Mouse (Mus musculus): ENCODE data around the gene Hist2h3c1. TPM values are rescaled to one million over a fixed set of nuclear protein-coding genes. Genes with fewer than 3 reads are reported as not detected.
A peak's percentile ranks its signal among the peaks of the same experiment; 100 is the strongest.

The Hist2h3c1 gene
- polyA plus RNA-seq, 1 experiment, result not detected

- peaks cover under 1% of the 10 kb centered on the region for H3K36me3 ChIP-seq (replicated peaks; ENCODE audit: low read length)
- H3K9me3 ChIP-seq, result no peaks in the 10 kb centered on the region
- H3K27me3 ChIP-seq (replicated peaks), result no peaks in the 10 kb centered on the region
- H3K4me1 ChIP-seq, result peaks cover 43% of the 10 kb centered on the region
- H3K4me3 ChIP-seq (replicated peaks), result peak overlapping the region; percentile 88
- TF ChIP-seq GATA1 (IDR thresholded peaks at IDR 0.05; ENCODE audit: borderline replicate concordance, low read length), result no peak
- TF ChIP-seq FLI1 (IDR thresholded peaks at IDR 0.05; ENCODE audit: low read length), result no peak
Observed at GRCm38 (mm10) chr3:96247356-96248140, 1.1 kb downstream of the Hist2h3c1 start.

- no peaks in the 10 kb centered on the region for H3K9me3 ChIP-seq
- TF ChIP-seq FLI1 (IDR thresholded peaks at IDR 0.05; ENCODE audit: low read length) (no peak), GATA1 (IDR thresholded peaks at IDR 0.05; ENCODE audit: borderline replicate concordance, low read length) (no peak)
- peak overlapping the region; percentile 88 for H3K4me3 ChIP-seq (replicated peaks)
- no peaks in the 10 kb centered on the region for H3K27me3 ChIP-seq (replicated peaks)
- peaks cover 36% of the 10 kb centered on the region for H3K4me1 ChIP-seq
- no peaks in the 10 kb centered on the region for H3K36me3 ChIP-seq (replicated peaks; ENCODE audit: low read length)
Observed at GRCm38 (mm10) chr3:96248141-96249033, 1.9 kb downstream of the Hist2h3c1 start.

- H3K9me3 ChIP-seq, result no peaks in the 10 kb centered on the region
- H3K4me1 ChIP-seq, result peaks cover 30% of the 10 kb centered on the region
- peak overlapping the region; percentile 88 for H3K4me3 ChIP-seq (replicated peaks)
- H3K36me3 ChIP-seq (replicated peaks; ENCODE audit: low read length), result no peaks in the 10 kb centered on the region
- no peaks in the 10 kb centered on the region for H3K27me3 ChIP-seq (replicated peaks)
- TF ChIP-seq FLI1 (IDR thresholded peaks at IDR 0.05; ENCODE audit: low read length) (no peak), GATA1 (IDR thresholded peaks at IDR 0.05; ENCODE audit: borderline replicate concordance, low read length) (no peak)
Observed at GRCm38 (mm10) chr3:96249034-96249345, 2.5 kb downstream of the Hist2h3c1 start.

- no peaks in the 10 kb centered on the region for H3K9me3 ChIP-seq
- H3K36me3 ChIP-seq (replicated peaks; ENCODE audit: low read length), result no peaks in the 10 kb centered on the region
- H3K4me3 ChIP-seq (replicated peaks), result no peak overlapping the region
- H3K27me3 ChIP-seq (replicated peaks), result no peaks in the 10 kb centered on the region
- TF ChIP-seq GATA1 (IDR thresholded peaks at IDR 0.05; ENCODE audit: borderline replicate concordance, low read length) (no peak), FLI1 (IDR thresholded peaks at IDR 0.05; ENCODE audit: low read length) (no peak)
- peaks cover 33% of the 10 kb centered on the region for H3K4me1 ChIP-seq
Observed at GRCm38 (mm10) chr3:96250890-96251289, 4.4 kb downstream of the Hist2h3c1 start.

GRCm38 (mm10) chr3:96251787-96252186 is 5.3 kb downstream of the Hist2h3c1 start:
- no peak for TF ChIP-seq FLI1 (IDR thresholded peaks at IDR 0.05; ENCODE audit: low read length)
- no peak for TF ChIP-seq GATA1 (IDR thresholded peaks at IDR 0.05; ENCODE audit: borderline replicate concordance, low read length)
- H3K4me1 ChIP-seq, result peaks cover 39% of the 10 kb centered on the region
- no peaks in the 10 kb centered on the region for H3K36me3 ChIP-seq (replicated peaks; ENCODE audit: low read length)
- no peaks in the 10 kb centered on the region for H3K9me3 ChIP-seq
- H3K27me3 ChIP-seq (replicated peaks), result no peaks in the 10 kb centered on the region
- H3K4me3 ChIP-seq (replicated peaks), result no peak overlapping the region

- H3K27me3 ChIP-seq (replicated peaks), result no peaks in the 10 kb centered on the region
- H3K4me1 ChIP-seq, result peaks cover 31% of the 10 kb centered on the region
- no peaks in the 10 kb centered on the region for H3K9me3 ChIP-seq
- H3K4me3 ChIP-seq (replicated peaks), result no peak overlapping the region
- TF ChIP-seq GATA1 (IDR thresholded peaks at IDR 0.05; ENCODE audit: borderline replicate concordance, low read length) (no peak), FLI1 (IDR thresholded peaks at IDR 0.05; ENCODE audit: low read length) (no peak)
- no peaks in the 10 kb centered on the region for H3K36me3 ChIP-seq (replicated peaks; ENCODE audit: low read length)
Observed at GRCm38 (mm10) chr3:96254683-96255355, 8.3 kb downstream of the Hist2h3c1 start.

- Histone ChIP-seq H3K4me1 (peaks cover 29% of the 10 kb centered on the region), H3K4me3 (replicated peaks) (no peak overlapping the region), H3K9me3 (peaks cover 4% of the 10 kb centered on the region; the same call in 1 of the 2 replicates), H3K36me3 (replicated peaks; ENCODE audit: low read length) (no peaks in the 10 kb centered on the region), H3K27me3 (replicated peaks) (no peaks in the 10 kb centered on the region)
- TF ChIP-seq GATA1 (IDR thresholded peaks at IDR 0.05; ENCODE audit: borderline replicate concordance, low read length) (no peak), FLI1 (IDR thresholded peaks at IDR 0.05; ENCODE audit: low read length) (no peak)
Observed at GRCm38 (mm10) chr3:96255926-96256593, 9.6 kb downstream of the Hist2h3c1 start.

- Histone ChIP-seq H3K27me3 (replicated peaks) (no peaks in the 10 kb centered on the region), H3K36me3 (replicated peaks; ENCODE audit: low read length) (no peaks in the 10 kb centered on the region), H3K4me3 (replicated peaks) (no peak overlapping the region), H3K4me1 (peaks cover 34% of the 10 kb centered on the region), H3K9me3 (peaks cover 4% of the 10 kb centered on the region; the same call in 1 of the 2 replicates)
- no peak for TF ChIP-seq FLI1 (IDR thresholded peaks at IDR 0.05; ENCODE audit: low read length)
- no peak for TF ChIP-seq GATA1 (IDR thresholded peaks at IDR 0.05; ENCODE audit: borderline replicate concordance, low read length)
Observed at GRCm38 (mm10) chr3:96257190-96257589, 10.7 kb downstream of the Hist2h3c1 start.

- peaks cover 50% of the 10 kb centered on the region for H3K4me1 ChIP-seq
- no peaks in the 10 kb centered on the region for H3K27me3 ChIP-seq (replicated peaks)
- peaks cover 4% of the 10 kb centered on the region; the same call in 1 of the 2 replicates for H3K9me3 ChIP-seq
- no peak overlapping the region for H3K4me3 ChIP-seq (replicated peaks)
- no peaks in the 10 kb centered on the region for H3K36me3 ChIP-seq (replicated peaks; ENCODE audit: low read length)
- TF ChIP-seq FLI1 (IDR thresholded peaks at IDR 0.05; ENCODE audit: low read length) (no peak), GATA1 (IDR thresholded peaks at IDR 0.05; ENCODE audit: borderline replicate concordance, low read length) (no peak)
Observed at GRCm38 (mm10) chr3:96260220-96260619, 13.7 kb downstream of the Hist2h3c1 start.

All from megakaryocyte, embryonic 14.5 days (primary cell).